Comparison of ENCODE assay signal across 21 mouse cellular contexts in genomic region chr6:41080121-41080520, GRCm38 (mm10). TPM values are rescaled to one million over a fixed set of nuclear protein-coding genes. Genes with fewer than 3 reads are reported as not detected.
"Had no signal": no experiment of that assay in that cellular context is flagged by ENCODE, and none has a peak within 500 bp of the region (broad histone marks: within the 10 kb centered on the region; RNA-seq: fewer than 3 reads in every experiment).

No protein-coding gene starts in this region.

- H3K9ac ChIP-seq: liver, embryonic 14.5 days; lung, embryonic 15.5 days; midbrain, embryonic 12.5 days; neural tube, embryonic 12.5 days had no signal

- ATAC-seq: lung, postnatal 0 days; midbrain, embryonic 16.5 days had no signal

- H3K27ac ChIP-seq: liver, embryonic 14.5 days; lung, embryonic 15.5 days; macrophage; midbrain, embryonic 10.5 days; midbrain, embryonic 12.5 days; neural tube, embryonic 12.5 days had no signal

- H3K4me2 ChIP-seq: lung, embryonic 15.5 days; midbrain, embryonic 12.5 days; neural tube, embryonic 12.5 days had no signal

- H3K9me3 ChIP-seq: lung, embryonic 15.5 days; megakaryocyte, embryonic 14.5 days; midbrain, embryonic 10.5 days; midbrain, embryonic 12.5 days; neural tube, embryonic 12.5 days had no signal

- H3K4me1 ChIP-seq: lung, embryonic 15.5 days; neural tube, embryonic 12.5 days had no signal

- DNase-seq: lung, adult 18-20 months; lung, postnatal 14 days; lung, postnatal 36 days; midbrain, embryonic 14.5 days; right cerebral cortex, postnatal 25 days; right cerebral cortex, postnatal 4 days; spleen, adult 18-20 months; thymus, adult 18-20 months; thymus, postnatal 14 days; thymus, postnatal 36 days had no signal

- H3K27me3 ChIP-seq: lung, embryonic 15.5 days; megakaryocyte, embryonic 14.5 days; midbrain, embryonic 12.5 days; neural tube, embryonic 12.5 days had no signal

- H3K36me3 ChIP-seq: lung, embryonic 15.5 days; midbrain, embryonic 10.5 days; midbrain, embryonic 12.5 days; neural tube, embryonic 12.5 days had no signal

- H3K4me3 ChIP-seq: lung, embryonic 15.5 days; megakaryocyte, embryonic 14.5 days; midbrain, embryonic 10.5 days; midbrain, embryonic 12.5 days; neural tube, embryonic 12.5 days had no signal

RNA-seq across cellular contexts. Expression of gene 2210010C04Rik, which starts 44.8 kb away (rescaled TPM):
- polyA plus RNA-seq: liver, embryonic 14.5 days; lung, embryonic 15.5 days; lung, postnatal 0 days; macrophage; midbrain, embryonic 10.5 days; midbrain, embryonic 12.5 days; midbrain, embryonic 14.5 days; midbrain, embryonic 16.5 days; neural tube, embryonic 12.5 days; neural tube, embryonic 14.5 days; stomach, embryonic 14.5 days had no signal
